Mouse (Mus musculus): ENCODE measurements around the gene Trpc5. TPM values are rescaled to one million over a fixed set of nuclear protein-coding genes. Genes with fewer than 3 reads are reported as not detected.

Trpc5 gene
- polyA plus RNA-seq (2015; fragmentation: Nextera tagmentation; extraction: Ambion mirVana), result not detected in 2 replicates

GRCm38 (mm10) chrX:144688142-144688206 lies at the start of gene Trpc5:
Gene Trpc5, minus strand, starts transcription at chrX:144688180.
- DNase-seq (ENCODE audit: low spot score), result no peak

- no peak for DNase-seq (ENCODE audit: low spot score)
These were observed 28.4 kb upstream of the Trpc5 start for GRCm38 (mm10) chrX:144716330-144716729.

- DNase-seq (ENCODE audit: low spot score), result no peak
These were observed 1.8 kb upstream of the Trpc5 start for GRCm38 (mm10) chrX:144689859-144690181.

GRCm38 (mm10) chrX:144689119-144689858 lies 1.3 kb upstream of the Trpc5 start:
- no peak for DNase-seq (ENCODE audit: low spot score)

- DNase-seq (ENCODE audit: low spot score), result no peak
These were observed 483 bp upstream of the Trpc5 start, which contains the start of gene Rtl4 for GRCm38 (mm10) chrX:144688207-144689118. Gene Rtl4, plus strand, starts transcription at chrX:144688907.

- DNase-seq (ENCODE audit: low spot score), result no peak
These were observed 238 bp downstream of the Trpc5 start for GRCm38 (mm10) chrX:144687742-144688141.

- no peak for DNase-seq (ENCODE audit: low spot score)
These were observed 35.8 kb downstream of the Trpc5 start for GRCm38 (mm10) chrX:144652196-144652595.

- DNase-seq (ENCODE audit: low spot score), result peak; percentile 3
These were observed 42.6 kb downstream of the Trpc5 start for GRCm38 (mm10) chrX:144645394-144645793.

GRCm38 (mm10) chrX:144644756-144645155 lies 43.2 kb downstream of the Trpc5 start:
- DNase-seq (ENCODE audit: low spot score), result no peak

GRCm38 (mm10) chrX:144612753-144613152 lies 75.2 kb downstream of the Trpc5 start:
- DNase-seq (ENCODE audit: low spot score), result no peak

- no peak for DNase-seq (ENCODE audit: low spot score)
These were observed 151.5 kb downstream of the Trpc5 start for GRCm38 (mm10) chrX:144536431-144536830.

- DNase-seq (ENCODE audit: low spot score), result peak; percentile 56
These were observed 161.9 kb downstream of the Trpc5 start for GRCm38 (mm10) chrX:144526042-144526441.

GRCm38 (mm10) chrX:144523239-144523638 lies 164.7 kb downstream of the Trpc5 start:
- no peak for DNase-seq (ENCODE audit: low spot score)

- no peak for DNase-seq (ENCODE audit: low spot score)
These were observed 196.6 kb downstream of the Trpc5 start for GRCm38 (mm10) chrX:144491394-144491793.

- no peak for DNase-seq (ENCODE audit: low spot score)
These were observed 223.6 kb downstream of the Trpc5 start for GRCm38 (mm10) chrX:144464416-144464815.

- DNase-seq (ENCODE audit: low spot score), result no peak
These were observed 231.7 kb downstream of the Trpc5 start, which contains the start of gene Trpc5os for GRCm38 (mm10) chrX:144456281-144456680. Gene Trpc5os, plus strand, starts transcription at chrX:144456581.

- DNase-seq (ENCODE audit: low spot score), result no peak
These were observed 264.1 kb downstream of the Trpc5 start for GRCm38 (mm10) chrX:144423848-144424247.

GRCm38 (mm10) chrX:144421091-144421490 lies 266.9 kb downstream of the Trpc5 start:
- no peak for DNase-seq (ENCODE audit: low spot score)

- no peak for DNase-seq (ENCODE audit: low spot score)
These were observed 267.7 kb downstream of the Trpc5 start for GRCm38 (mm10) chrX:144420259-144420658.

- no peak for DNase-seq (ENCODE audit: low spot score)
These were observed 279.9 kb downstream of the Trpc5 start for GRCm38 (mm10) chrX:144408036-144408435.

- peak; percentile 37 for DNase-seq (ENCODE audit: low spot score)
These were observed 284.5 kb downstream of the Trpc5 start for GRCm38 (mm10) chrX:144403526-144403925.

GRCm38 (mm10) chrX:144374196-144374595 lies 313.8 kb downstream of the Trpc5 start:
- no peak for DNase-seq (ENCODE audit: low spot score)

GRCm38 (mm10) chrX:144338355-144338754 lies 349.6 kb downstream of the Trpc5 start:
- no peak for DNase-seq (ENCODE audit: low spot score)

Data from thymus, postnatal 0 days (tissue).